Comparison of ENCODE assay signal across 8 mouse cellular contexts in the genomic region with DNA sequence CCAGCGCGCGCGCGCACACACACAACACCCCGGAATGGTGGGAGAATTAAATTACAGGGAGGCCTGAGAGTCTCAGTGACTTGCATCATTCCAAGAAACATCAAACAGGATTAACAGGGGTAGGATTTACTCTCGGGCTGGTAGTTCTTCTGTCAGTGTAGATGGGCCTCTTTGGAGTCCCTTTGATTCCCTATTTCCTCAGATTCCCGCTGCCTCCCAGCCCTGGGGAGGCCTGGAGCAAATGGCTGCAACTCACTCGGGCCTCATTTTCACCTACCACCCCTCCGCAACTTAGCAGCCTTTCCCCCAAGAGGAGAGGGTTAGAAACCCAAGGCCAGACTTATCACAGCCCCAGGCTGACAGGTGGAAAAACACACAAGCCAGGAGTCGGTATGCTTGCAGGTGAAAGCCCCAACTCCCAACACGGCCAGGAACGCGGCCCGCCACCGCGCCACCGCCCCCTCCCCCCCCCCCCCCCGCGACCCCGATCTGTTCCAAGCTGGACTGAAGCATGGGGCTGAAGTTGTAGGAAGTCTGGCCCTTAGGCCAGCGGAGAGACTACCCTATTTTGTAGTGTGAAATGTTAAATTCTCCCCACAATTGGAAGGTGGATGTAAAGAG. TPM values are rescaled to one million over a fixed set of nuclear protein-coding genes. Genes with fewer than 3 reads are reported as not detected.
A peak's percentile ranks its signal among the peaks of the same experiment; 100 is the strongest.
DNase-seq lines count a peak whose midpoint lies in the region; ATAC-seq and TF ChIP-seq lines count a peak whose summit lies in the region.

No protein-coding gene starts in this region.

- H3ac ChIP-seq in myocyte (ENCODE audit: control insufficient read depth, insufficient read length) = peak overlapping the region; percentile 76

- DNase-seq in adrenal gland, adult 2 months = peak; percentile 57
- DNase-seq in adrenal gland, adult 8-10 months = no peak
- no peak for DNase-seq in thymus, adult 2 months
- DNase-seq in thymus, adult 18-20 months = no peak
- DNase-seq in intestine, embryonic 14.5 days (ENCODE audit: low spot score) = peak; percentile 61
- DNase-seq in spleen, adult 12 weeks (ENCODE audit: low spot score) = no peak
- no peak for DNase-seq in layer of hippocampus, adult 9-11 months

- H3K4me1 ChIP-seq in thymus, adult 2 months (replicated peaks; ENCODE audit: control insufficient read depth, insufficient read depth, low read length) = peaks cover 11% of the 10 kb centered on the region
- H3K4me1 ChIP-seq in intestine, embryonic 14.5 days (replicated peaks; ENCODE audit: control insufficient read depth, insufficient read depth, low read length) = peaks cover 35% of the 10 kb centered on the region

- peak overlapping the region; percentile 96 for H3K9ac ChIP-seq in intestine, embryonic 14.5 days (ENCODE audit: low read length)

- ATAC-seq in intestine, embryonic 14.5 days (replicated peaks; ENCODE audit: low FRiP score, low TSS enrichment, low read depth) = no peak

- no peak overlapping the region; the same call in 1 of the 2 replicates for H3K27ac ChIP-seq in thymus, adult 2 months (ENCODE audit: control insufficient read depth, insufficient read depth, low read length)
- peak overlapping the region; percentile 94 for H3K27ac ChIP-seq in intestine, embryonic 14.5 days (ENCODE audit: low read depth)

- TF ChIP-seq CTCF in thymus, adult 2 months (IDR thresholded peaks at IDR 0.05; ENCODE audit: borderline replicate concordance, control insufficient read depth, extremely low read depth, insufficient read depth, low read length, poor library complexity) = no peak

- H3K4me2 ChIP-seq in intestine, embryonic 14.5 days (ENCODE audit: low read length) = peak overlapping the region; percentile 80
- peak overlapping the region; percentile 96 for H3K4me2 ChIP-seq in myocyte (ENCODE audit: low read depth)

- no peaks in the 10 kb centered on the region for H3K27me3 ChIP-seq in thymus, adult 2 months (ENCODE audit: control insufficient read depth, insufficient read depth, low read length)
- no peaks in the 10 kb centered on the region for H3K27me3 ChIP-seq in intestine, embryonic 14.5 days (replicated peaks; ENCODE audit: control insufficient read depth, insufficient read depth, low read length)
- H3K27me3 ChIP-seq in myocyte (ENCODE audit: control insufficient read depth, insufficient read depth, insufficient read length) = no peaks in the 10 kb centered on the region

- peaks cover 11% of the 10 kb centered on the region for H3K36me3 ChIP-seq in thymus, adult 2 months (ENCODE audit: control insufficient read depth, insufficient read depth, low read length)
- peaks cover 37% of the 10 kb centered on the region for H3K36me3 ChIP-seq in intestine, embryonic 14.5 days (ENCODE audit: control insufficient read depth, insufficient read depth, low read length)
- peaks cover 18% of the 10 kb centered on the region for H3K36me3 ChIP-seq in myocyte (ENCODE audit: control insufficient read depth, insufficient read depth)

- peak overlapping the region; percentile 39 for H3K4me3 ChIP-seq in thymus, adult 2 months (ENCODE audit: control insufficient read depth, insufficient read depth, low read length)
- peak overlapping the region; percentile 91 for H3K4me3 ChIP-seq in intestine, embryonic 14.5 days (ENCODE audit: low read depth, low read length)
- H3K4me3 ChIP-seq in myocyte = peak overlapping the region; percentile 97

- peaks cover 56% of the 10 kb centered on the region for H3K79me2 ChIP-seq in myocyte (ENCODE audit: control insufficient read depth, insufficient read depth)

- TF ChIP-seq POLR2A in thymus, adult 2 months (IDR thresholded peaks at IDR 0.05; ENCODE audit: control insufficient read depth, extremely low read depth, insufficient read depth, low read length, poor library complexity) = no peak
- TF ChIP-seq POLR2A in myocyte (IDR thresholded peaks at IDR 0.05; ENCODE audit: insufficient read length, low read depth) = no peak

- H3K9me3 ChIP-seq in intestine, embryonic 14.5 days (ENCODE audit: control insufficient read depth, low read length) = no peaks in the 10 kb centered on the region

- 25% methylated on average over 22 of the region's 22 CpGs for WGBS in thymus, adult 2 months
- 9% methylated on average over 16 of the region's 22 CpGs for WGBS in intestine, embryonic 14.5 days

TF ChIP-seq in myocyte, 11 proteins besides CTCF, POLR2A, EP300 and RAD21:
- peak; percentile 16; the same call in 1 of the 2 replicates for TF ChIP-seq CEBPB (IDR thresholded peaks at IDR 0.05; ENCODE audit: insufficient read depth, poor library complexity, severe bottlenecking)
- TF ChIP-seq REST (IDR thresholded peaks at IDR 0.05; ENCODE audit: insufficient read depth, insufficient read length) = no peak
- TF ChIP-seq MAX (IDR thresholded peaks at IDR 0.05; ENCODE audit: low read depth) = no peak
- TF ChIP-seq E2F4 (IDR thresholded peaks at IDR 0.05; ENCODE audit: insufficient read depth) = no peak
TF ChIP-seq in myocyte: peak in this region for 1.

RNA-seq across cellular contexts. Expression of a gene that starts 1.3 kb away (rescaled TPM):
- total RNA-seq in adrenal gland, adult 2 months (2021) = 1 to 10 TPM; 8.2 to 9.3 TPM
- polyA plus RNA-seq in adrenal gland, adult 2 months (2012; rRNA removed) = 3.7 and 5.2 TPM in 2 replicates
- 10 to 100 TPM in 2 of 4 experiments, 1 to 10 TPM in 2; 9.0 to 14.0 (median 11.6) TPM for total RNA-seq in adrenal gland, adult 8-10 months (2022)
- 29.3 and 34.4 TPM in 2 replicates for polyA plus RNA-seq in thymus, adult 2 months (2012; rRNA removed)
- polyA plus RNA-seq in intestine, embryonic 14.5 days (2014; fragmentation: Nextera tagmentation; extraction: Ambion mirVana) = 45.1 and 49.2 TPM in 2 replicates
- polyA plus RNA-seq in myocyte (2012; fragmentation: generic; extraction: Trizol) = 4.2 TPM

RNA-seq across cellular contexts. Expression of a gene that starts 1.4 kb away (rescaled TPM):
- 10 to 100 TPM; 47.6 to 57.0 TPM for total RNA-seq in adrenal gland, adult 2 months (2021)
- polyA plus RNA-seq in adrenal gland, adult 2 months (2012; rRNA removed) = 43.5 and 46.5 TPM in 2 replicates
- 10 to 100 TPM; 74.6 to 88.0 (median 79.3) TPM for total RNA-seq in adrenal gland, adult 8-10 months (2022)
- 30.2 and 30.8 TPM in 2 replicates for polyA plus RNA-seq in thymus, adult 2 months (2012; rRNA removed)
- polyA plus RNA-seq in intestine, embryonic 14.5 days (2014; fragmentation: Nextera tagmentation; extraction: Ambion mirVana) = 14.1 and 15.1 TPM in 2 replicates
- 12.2 TPM for polyA plus RNA-seq in myocyte (2012; fragmentation: generic; extraction: Trizol)

RNA-seq across cellular contexts. Expression of a gene that starts 14.7 kb away (rescaled TPM):
- 1 to 10 TPM; 1.9 to 3.9 TPM for total RNA-seq in adrenal gland, adult 2 months (2021)
- 3.6 and 4.0 TPM in 2 replicates for polyA plus RNA-seq in adrenal gland, adult 2 months (2012; rRNA removed)
- 1 to 10 TPM; 3.5 to 5.0 (median 3.9) TPM for total RNA-seq in adrenal gland, adult 8-10 months (2022)
- polyA plus RNA-seq in thymus, adult 2 months (2012; rRNA removed) = 44.6 and 45.4 TPM in 2 replicates
- polyA plus RNA-seq in intestine, embryonic 14.5 days (2014; fragmentation: Nextera tagmentation; extraction: Ambion mirVana) = 9.6 and 11.3 TPM in 2 replicates
- 0.12 TPM for polyA plus RNA-seq in myocyte (2012; fragmentation: generic; extraction: Trizol)

RNA-seq across cellular contexts. Expression of a gene that starts 51.2 kb away (rescaled TPM):
- total RNA-seq in adrenal gland, adult 2 months (2021) = 10 to 100 TPM; 26.3 to 29.5 TPM
- polyA plus RNA-seq in adrenal gland, adult 2 months (2012; rRNA removed) = 3.7 and 4.3 TPM in 2 replicates
- total RNA-seq in adrenal gland, adult 8-10 months (2022) = 10 to 100 TPM; 28.7 to 34.4 (median 32.1) TPM
- 13.0 and 15.7 TPM in 2 replicates for polyA plus RNA-seq in thymus, adult 2 months (2012; rRNA removed)
- 5.5 and 6.6 TPM in 2 replicates for polyA plus RNA-seq in intestine, embryonic 14.5 days (2014; fragmentation: Nextera tagmentation; extraction: Ambion mirVana)
- polyA plus RNA-seq in myocyte (2012; fragmentation: generic; extraction: Trizol) = 10.8 TPM

Comparison
In these comparisons a context has a peak if more than half of its experiments do, and no peak if none do; other contexts are left out.
1. DNase-seq: peak in adrenal gland, adult 2 months (single experiment) and intestine, embryonic 14.5 days (single experiment); none in adrenal gland, adult 8-10 months (single experiment), thymus, adult 2 months (single experiment), thymus, adult 18-20 months (0 of 2), spleen, adult 12 weeks (single experiment) and layer of hippocampus, adult 9-11 months (single experiment).
2. H3K4me3 ChIP-seq: peak in every context shown above with its lines; median percentile 97 in myocyte; 91 in intestine, embryonic 14.5 days; 39 in thymus, adult 2 months.